Mouse (Mus musculus): ENCODE measurements around the gene Tcl1b1. TPM values are rescaled to one million over a fixed set of nuclear protein-coding genes. Genes with fewer than 3 reads are reported as not detected.
A peak's percentile ranks its signal among the peaks of the same experiment; 100 is the strongest.
"Not testable (repeated sequence)": the region's sequence is repeated elsewhere in the genome, so short reads cannot be mapped to it uniquely, and the experiment has no call there.

The Tcl1b1 gene
- polyA plus RNA-seq (2015; fragmentation: Nextera tagmentation; extraction: Ambion mirVana) = not detected in 2 replicates

GRCm38 (mm10) chr12:105159390-105159789 lies at the start of gene Tcl1b1:
Tcl1b1 (plus strand) TSS chr12:105159690.
- Histone ChIP-seq H3K36me3 (ENCODE audit: control insufficient read depth, insufficient read depth) (no peaks in the 10 kb centered on the region), H3K4me3 (ENCODE audit: low read length) (no peak within 1 kb of the TSS), H3K27me3 (ENCODE audit: control insufficient read depth, insufficient read depth, low read length) (no peaks in the 10 kb centered on the region), H3K9ac (ENCODE audit: low read length) (no peak within 1 kb of the TSS), H3K9me3 (replicated peaks; ENCODE audit: control insufficient read depth, low read length) (no peaks in the 10 kb centered on the region), H3K4me1 (ENCODE audit: control insufficient read depth, insufficient read depth, low read length) (no peaks in the 10 kb centered on the region), H3K27ac (ENCODE audit: low read length) (no peak within 1 kb of the TSS), H3K4me2 (ENCODE audit: low read depth, low read length) (no peak within 1 kb of the TSS)
- ATAC-seq (replicated peaks; ENCODE audit: extremely low read depth, insufficient read depth, low FRiP score) = no peak
- WGBS = 70% methylated on average over 4 of the region's 4 CpGs

- Histone ChIP-seq H3K4me2 (ENCODE audit: low read depth, low read length) (no peak overlapping the region), H3K9ac (ENCODE audit: low read length) (0 out of 2 replicates have a peak overlapping the region, but pooled peaks have one; percentile 5), H3K36me3 (ENCODE audit: control insufficient read depth, insufficient read depth) (no peaks in the 10 kb centered on the region), H3K4me3 (ENCODE audit: low read length) (no peak overlapping the region), H3K9me3 (replicated peaks; ENCODE audit: control insufficient read depth, low read length) (no peaks in the 10 kb centered on the region), H3K27ac (ENCODE audit: low read length) (peak overlapping the region; percentile 38; the same call in 1 of the 2 replicates), H3K27me3 (ENCODE audit: control insufficient read depth, insufficient read depth, low read length) (no peaks in the 10 kb centered on the region), H3K4me1 (ENCODE audit: control insufficient read depth, insufficient read depth, low read length) (peaks cover 9% of the 10 kb centered on the region)
- no peak for ATAC-seq (replicated peaks; ENCODE audit: extremely low read depth, insufficient read depth, low FRiP score)
- whole genome bisulfite sequencing = 54% methylated on average over 4 of the region's 4 CpGs
Measured at GRCm38 (mm10) chr12:105109812-105110211, 49.7 kb upstream of the Tcl1b1 start.

- no peak for ATAC-seq (replicated peaks; ENCODE audit: extremely low read depth, insufficient read depth, low FRiP score)
- Histone ChIP-seq H3K4me1 (ENCODE audit: control insufficient read depth, insufficient read depth, low read length) (peaks cover 9% of the 10 kb centered on the region), H3K27me3 (ENCODE audit: control insufficient read depth, insufficient read depth, low read length) (no peaks in the 10 kb centered on the region), H3K4me2 (ENCODE audit: low read depth, low read length) (no peak overlapping the region), H3K9me3 (replicated peaks; ENCODE audit: control insufficient read depth, low read length) (no peaks in the 10 kb centered on the region), H3K9ac (ENCODE audit: low read length) (no peak overlapping the region), H3K27ac (ENCODE audit: low read length) (no peak overlapping the region), H3K36me3 (ENCODE audit: control insufficient read depth, insufficient read depth) (no peaks in the 10 kb centered on the region), H3K4me3 (ENCODE audit: low read length) (no peak overlapping the region)
- 35% methylated on average over 13 of the region's 13 CpGs for WGBS
Measured at GRCm38 (mm10) chr12:105112321-105112988, 47.0 kb upstream of the Tcl1b1 start.

DNA sequence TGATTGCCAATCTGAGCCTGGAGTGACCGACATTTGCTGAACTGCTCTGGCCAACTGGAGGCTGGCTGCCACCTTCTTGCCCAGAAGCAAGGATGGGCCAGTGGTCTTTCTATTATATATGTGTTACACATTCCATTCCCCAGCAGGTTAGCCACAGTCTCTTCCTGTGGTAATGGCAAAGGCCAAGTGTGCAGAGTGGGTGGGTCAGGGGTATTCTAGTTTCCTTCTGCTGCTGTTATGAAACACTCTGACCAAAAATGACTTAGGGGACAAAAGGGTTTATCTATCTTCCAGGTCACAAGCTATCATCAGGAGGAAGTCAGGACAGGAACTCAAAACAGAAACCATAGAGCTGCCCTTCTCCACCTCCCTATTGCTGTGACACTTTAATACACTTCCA lies 42.8 kb upstream of the Tcl1b1 start:
- no peak overlapping the region for H3K4me2 ChIP-seq (ENCODE audit: low read depth, low read length)
- 87% methylated on average over 1 of the region's 1 CpGs for WGBS
- no peak overlapping the region for H3K27ac ChIP-seq (ENCODE audit: low read length)
- H3K9ac ChIP-seq (ENCODE audit: low read length) = no peak overlapping the region
- no peak overlapping the region for H3K4me3 ChIP-seq (ENCODE audit: low read length)
- H3K27me3 ChIP-seq (ENCODE audit: control insufficient read depth, insufficient read depth, low read length) = no peaks in the 10 kb centered on the region
- no peaks in the 10 kb centered on the region for H3K36me3 ChIP-seq (ENCODE audit: control insufficient read depth, insufficient read depth)
- H3K4me1 ChIP-seq (ENCODE audit: control insufficient read depth, insufficient read depth, low read length) = no peaks in the 10 kb centered on the region; the same call in 1 of the 2 replicates
- ATAC-seq (replicated peaks; ENCODE audit: extremely low read depth, insufficient read depth, low FRiP score) = no peak
- no peaks in the 10 kb centered on the region for H3K9me3 ChIP-seq (replicated peaks; ENCODE audit: control insufficient read depth, low read length)

- 78% methylated on average over 6 of the region's 6 CpGs for WGBS
Measured at GRCm38 (mm10) chr12:105125362-105125761, 34.1 kb upstream of the Tcl1b1 start.

GRCm38 (mm10) chr12:105126516-105126915 lies 33.0 kb upstream of the Tcl1b1 start:
- Histone ChIP-seq H3K4me1 (ENCODE audit: control insufficient read depth, insufficient read depth, low read length) (no peaks in the 10 kb centered on the region), H3K4me3 (ENCODE audit: low read length) (no peak overlapping the region), H3K27ac (ENCODE audit: low read length) (no peak overlapping the region), H3K4me2 (ENCODE audit: low read depth, low read length) (no peak overlapping the region), H3K9ac (ENCODE audit: low read length) (no peak overlapping the region), H3K36me3 (ENCODE audit: control insufficient read depth, insufficient read depth) (no peaks in the 10 kb centered on the region), H3K9me3 (replicated peaks; ENCODE audit: control insufficient read depth, low read length) (no peaks in the 10 kb centered on the region), H3K27me3 (ENCODE audit: control insufficient read depth, insufficient read depth, low read length) (no peaks in the 10 kb centered on the region)
- 57% methylated on average over 4 of the region's 4 CpGs for WGBS
- ATAC-seq (replicated peaks; ENCODE audit: extremely low read depth, insufficient read depth, low FRiP score) = no peak

More at GRCm38 (mm10) chr12:105125362-105125761, 34.1 kb upstream of the Tcl1b1 start:
- Histone ChIP-seq H3K4me1 (ENCODE audit: control insufficient read depth, insufficient read depth, low read length) (no peaks in the 10 kb centered on the region), H3K4me3 (ENCODE audit: low read length) (no peak overlapping the region), H3K27me3 (ENCODE audit: control insufficient read depth, insufficient read depth, low read length) (no peaks in the 10 kb centered on the region), H3K9me3 (replicated peaks; ENCODE audit: control insufficient read depth, low read length) (no peaks in the 10 kb centered on the region), H3K27ac (ENCODE audit: low read length) (no peak overlapping the region), H3K9ac (ENCODE audit: low read length) (no peak overlapping the region), H3K4me2 (ENCODE audit: low read depth, low read length) (no peak overlapping the region), H3K36me3 (ENCODE audit: control insufficient read depth, insufficient read depth) (no peaks in the 10 kb centered on the region)
- no peak for ATAC-seq (replicated peaks; ENCODE audit: extremely low read depth, insufficient read depth, low FRiP score)

- no peak overlapping the region for H3K27ac ChIP-seq (ENCODE audit: low read length)
Measured at GRCm38 (mm10) chr12:105127607-105128006, 31.9 kb upstream of the Tcl1b1 start.

DNA sequence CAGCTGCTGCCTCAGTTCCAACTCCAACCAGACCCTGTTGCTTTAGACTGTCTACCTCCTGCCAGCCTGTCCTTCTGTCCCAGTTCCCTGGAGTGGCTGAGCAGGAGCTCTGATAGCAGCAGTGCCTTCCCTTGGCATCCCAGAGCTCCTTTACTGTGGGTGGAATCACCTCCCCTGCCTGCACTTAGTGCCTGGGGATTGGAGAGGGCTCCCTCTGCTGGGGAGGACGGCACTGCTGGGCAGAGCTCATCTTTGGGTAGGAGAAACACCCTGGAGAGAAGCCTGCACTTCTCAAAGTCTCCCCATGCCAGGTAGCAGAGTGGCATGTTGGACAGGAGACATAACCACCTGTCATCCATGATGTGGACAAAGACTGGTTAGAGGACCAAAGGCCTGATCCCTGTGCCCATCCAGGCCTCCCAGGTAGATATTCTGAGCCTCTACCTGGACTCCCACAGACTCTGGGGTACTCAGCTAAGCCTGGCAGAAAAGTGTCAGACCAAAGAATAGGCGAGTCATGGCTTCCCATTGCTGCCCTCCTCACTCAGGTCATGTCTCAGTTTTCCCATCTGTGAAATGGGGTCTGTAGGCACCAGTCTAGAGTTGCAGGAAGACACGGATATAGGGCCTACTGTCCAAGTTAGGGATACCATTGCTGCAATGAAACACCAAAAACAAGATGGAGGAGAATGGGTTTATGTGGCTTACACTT lies 29.8 kb upstream of the Tcl1b1 start:
- WGBS = 62% methylated on average over 3 of the region's 3 CpGs
- not testable (repeated sequence) for H3K4me2 ChIP-seq (ENCODE audit: low read depth, low read length); H3K9me3 ChIP-seq (replicated peaks; ENCODE audit: control insufficient read depth, low read length); H3K27ac ChIP-seq (ENCODE audit: low read length); ATAC-seq (replicated peaks; ENCODE audit: extremely low read depth, insufficient read depth, low FRiP score); H3K4me3 ChIP-seq (ENCODE audit: low read length); H3K36me3 ChIP-seq (ENCODE audit: control insufficient read depth, insufficient read depth); H3K9ac ChIP-seq (ENCODE audit: low read length); H3K27me3 ChIP-seq (ENCODE audit: control insufficient read depth, insufficient read depth, low read length); H3K4me1 ChIP-seq (ENCODE audit: control insufficient read depth, insufficient read depth, low read length)

More at GRCm38 (mm10) chr12:105127607-105128006, 31.9 kb upstream of the Tcl1b1 start:
- Histone ChIP-seq H3K4me2 (ENCODE audit: low read depth, low read length) (no peak overlapping the region), H3K36me3 (ENCODE audit: control insufficient read depth, insufficient read depth) (no peaks in the 10 kb centered on the region), H3K4me3 (ENCODE audit: low read length) (no peak overlapping the region), H3K9ac (ENCODE audit: low read length) (no peak overlapping the region), H3K4me1 (ENCODE audit: control insufficient read depth, insufficient read depth, low read length) (no peaks in the 10 kb centered on the region), H3K9me3 (replicated peaks; ENCODE audit: control insufficient read depth, low read length) (no peaks in the 10 kb centered on the region), H3K27me3 (ENCODE audit: control insufficient read depth, insufficient read depth, low read length) (no peaks in the 10 kb centered on the region)
- 72% methylated on average over 2 of the region's 2 CpGs for WGBS
- ATAC-seq (replicated peaks; ENCODE audit: extremely low read depth, insufficient read depth, low FRiP score) = no peak

DNA sequence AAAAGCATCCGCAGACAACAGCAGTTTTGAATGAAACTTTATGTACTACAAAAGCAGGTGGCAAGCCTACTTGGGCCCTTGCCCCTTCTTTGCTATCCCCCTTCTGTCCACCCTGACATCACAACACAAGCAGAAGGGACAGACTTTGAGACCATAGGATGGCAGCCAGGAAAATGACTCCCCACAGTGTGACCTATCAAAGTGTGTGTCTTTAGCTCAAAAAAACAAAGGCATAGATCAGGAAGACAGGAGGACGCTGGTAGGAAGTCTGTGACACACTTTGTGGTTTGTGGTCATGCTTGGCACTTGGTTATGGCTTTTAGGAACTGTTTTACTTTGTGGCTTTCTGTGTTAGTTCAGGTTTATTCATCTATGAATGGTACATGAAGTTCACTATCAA lies 25.3 kb upstream of the Tcl1b1 start:
- H3K9ac ChIP-seq (ENCODE audit: low read length); H3K36me3 ChIP-seq (ENCODE audit: control insufficient read depth, insufficient read depth); H3K4me3 ChIP-seq (ENCODE audit: low read length); ATAC-seq (replicated peaks; ENCODE audit: extremely low read depth, insufficient read depth, low FRiP score); H3K27me3 ChIP-seq (ENCODE audit: control insufficient read depth, insufficient read depth, low read length); H3K27ac ChIP-seq (ENCODE audit: low read length); H3K4me2 ChIP-seq (ENCODE audit: low read depth, low read length); H3K9me3 ChIP-seq (replicated peaks; ENCODE audit: control insufficient read depth, low read length); H3K4me1 ChIP-seq (ENCODE audit: control insufficient read depth, insufficient read depth, low read length): not testable (repeated sequence)
- WGBS = 61% methylated on average over 2 of the region's 2 CpGs
